Mouse (Mus musculus): Measurements from ENCODE around the gene Gm27021. TPM values are rescaled to one million over a fixed set of nuclear protein-coding genes. Genes with fewer than 3 reads are reported as not detected.

Gm27021 gene
- polyA plus RNA-seq, 1 experiment from 2014 or later = 2.6 TPM

GRCm38 (mm10) chr8:120591587-120592292 lies 76.1 kb downstream of the Gm27021 start:
- peaks cover 5% of the 10 kb centered on the region; the same call in 1 of the 2 replicates for H3K4me1 ChIP-seq (replicated peaks; ENCODE audit: control insufficient read depth, insufficient read depth, low read length)
- ATAC-seq (ENCODE audit: low FRiP score) = no peak
- H3K4me3 ChIP-seq (ENCODE audit: low read depth, low read length) = no peak overlapping the region
- no peak overlapping the region for H3K4me2 ChIP-seq (replicated peaks; ENCODE audit: low read depth, low read length)
- no peak overlapping the region for H3K27ac ChIP-seq (ENCODE audit: low read depth, low read length)
- 79% methylated on average over 10 of the region's 10 CpGs for WGBS
- no peak overlapping the region for H3K9ac ChIP-seq (ENCODE audit: low read depth, low read length)
- no peaks in the 10 kb centered on the region for H3K9me3 ChIP-seq (ENCODE audit: control insufficient read depth, low read length)
- no peaks in the 10 kb centered on the region for H3K27me3 ChIP-seq (ENCODE audit: control insufficient read depth, insufficient read depth, low read length)
- H3K36me3 ChIP-seq (ENCODE audit: control insufficient read depth, insufficient read depth, low read length) = no peaks in the 10 kb centered on the region
- no peak for DNase-seq (ENCODE audit: low spot score)

GRCm38 (mm10) chr8:120589921-120590320 lies 78.0 kb downstream of the Gm27021 start:
- H3K27ac ChIP-seq (ENCODE audit: low read depth, low read length) = no peak overlapping the region
- no peaks in the 10 kb centered on the region for H3K9me3 ChIP-seq (ENCODE audit: control insufficient read depth, low read length)
- H3K9ac ChIP-seq (ENCODE audit: low read depth, low read length) = peak overlapping the region; percentile 20; the same call in 1 of the 2 replicates
- WGBS = 60% methylated on average over 2 of the region's 2 CpGs
- no peaks in the 10 kb centered on the region for H3K36me3 ChIP-seq (ENCODE audit: control insufficient read depth, insufficient read depth, low read length)
- no peak for ATAC-seq (ENCODE audit: low FRiP score)
- H3K4me2 ChIP-seq (replicated peaks; ENCODE audit: low read depth, low read length) = peak overlapping the region; percentile 49
- H3K27me3 ChIP-seq (ENCODE audit: control insufficient read depth, insufficient read depth, low read length) = no peaks in the 10 kb centered on the region
- no peak for DNase-seq (ENCODE audit: low spot score)
- peak overlapping the region; percentile 31; the same call in 1 of the 2 replicates for H3K4me3 ChIP-seq (ENCODE audit: low read depth, low read length)
- H3K4me1 ChIP-seq (replicated peaks; ENCODE audit: control insufficient read depth, insufficient read depth, low read length) = peaks cover 5% of the 10 kb centered on the region; the same call in 1 of the 2 replicates

DNA sequence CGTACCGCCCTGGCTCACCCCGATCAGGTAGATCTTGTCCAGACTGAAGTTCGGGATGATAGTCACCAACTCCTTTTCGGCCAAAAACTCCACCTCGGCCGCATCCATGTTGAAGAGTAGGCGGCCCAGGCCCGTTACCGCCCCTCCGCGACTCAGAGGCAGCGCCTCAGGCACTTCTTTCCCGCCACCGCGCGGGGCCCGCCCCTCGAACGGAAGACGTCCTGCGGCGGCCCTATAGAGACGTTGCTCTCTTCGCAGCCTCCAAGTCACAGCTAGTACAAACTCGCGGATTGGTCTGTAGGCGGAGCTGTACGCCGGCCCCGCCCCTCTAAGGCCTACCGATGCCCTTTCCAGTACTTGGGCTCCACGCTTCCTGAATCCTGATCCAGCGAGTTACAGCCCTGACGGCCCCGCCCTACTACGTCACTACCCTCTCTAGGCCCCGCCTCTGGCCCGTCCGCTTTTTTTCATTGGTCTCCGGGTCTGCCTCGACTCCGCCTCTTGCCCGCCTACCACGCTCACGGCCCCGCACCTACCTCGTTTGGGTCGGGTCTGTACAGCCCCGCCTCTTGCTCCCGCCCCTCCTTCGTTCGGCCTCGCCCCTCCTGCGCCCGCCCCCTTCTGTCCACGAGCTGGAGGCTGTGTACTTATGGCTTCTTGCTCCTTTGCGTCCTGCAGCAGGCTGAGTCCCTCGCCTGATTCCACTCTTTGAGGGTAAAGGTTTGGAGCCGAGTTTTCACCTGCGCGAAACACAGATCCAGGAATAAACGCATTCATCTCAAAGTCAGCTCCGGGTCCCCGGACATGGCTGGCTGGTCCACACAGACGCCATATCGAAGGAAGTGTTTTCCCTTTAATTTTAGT lies 78.7 kb downstream of the Gm27021 start, which contains the start of gene Gins2:
Gene Gins2, minus strand, starts transcription at position 397 of the 864 bp plus-strand sequence.
- Histone ChIP-seq H3K36me3 (ENCODE audit: control insufficient read depth, insufficient read depth, low read length) (no peaks in the 10 kb centered on the region), H3K4me2 (replicated peaks; ENCODE audit: low read depth, low read length) (peak within 1 kb of the TSS; percentile 91), H3K9ac (ENCODE audit: low read depth, low read length) (peak within 1 kb of the TSS; percentile 65), H3K4me1 (replicated peaks; ENCODE audit: control insufficient read depth, insufficient read depth, low read length) (peaks cover 5% of the 10 kb centered on the region; the same call in 1 of the 2 replicates), H3K9me3 (ENCODE audit: control insufficient read depth, low read length) (no peaks in the 10 kb centered on the region), H3K27me3 (ENCODE audit: control insufficient read depth, insufficient read depth, low read length) (no peaks in the 10 kb centered on the region), H3K4me3 (ENCODE audit: low read depth, low read length) (peak within 1 kb of the TSS; percentile 64), H3K27ac (ENCODE audit: low read depth, low read length) (0 out of 2 replicates have a peak within 1 kb of the TSS, but pooled peaks have one; percentile 17)
- ATAC-seq (ENCODE audit: low FRiP score) (peak; percentile 99), DNase-seq (ENCODE audit: low spot score) (peak; percentile 99)
- WGBS = under 1% methylated on average over 66 of the region's 67 CpGs

GRCm38 (mm10) chr8:120585521-120585920 lies 82.4 kb downstream of the Gm27021 start:
- Histone ChIP-seq H3K9ac (ENCODE audit: low read depth, low read length) (no peak overlapping the region), H3K27ac (ENCODE audit: low read depth, low read length) (no peak overlapping the region), H3K9me3 (ENCODE audit: control insufficient read depth, low read length) (no peaks in the 10 kb centered on the region), H3K4me3 (ENCODE audit: low read depth, low read length) (no peak overlapping the region), H3K27me3 (ENCODE audit: control insufficient read depth, insufficient read depth, low read length) (no peaks in the 10 kb centered on the region), H3K4me2 (replicated peaks; ENCODE audit: low read depth, low read length) (no peak overlapping the region), H3K4me1 (replicated peaks; ENCODE audit: control insufficient read depth, insufficient read depth, low read length) (peaks cover 5% of the 10 kb centered on the region; the same call in 1 of the 2 replicates), H3K36me3 (ENCODE audit: control insufficient read depth, insufficient read depth, low read length) (no peaks in the 10 kb centered on the region)
- DNase-seq (ENCODE audit: low spot score) = no peak
- WGBS = 93% methylated on average over 10 of the region's 10 CpGs
- ATAC-seq (ENCODE audit: low FRiP score) = no peak

- H3K27me3 ChIP-seq (ENCODE audit: control insufficient read depth, insufficient read depth, low read length) = no peaks in the 10 kb centered on the region
- no peak overlapping the region for H3K4me3 ChIP-seq (ENCODE audit: low read depth, low read length)
- no peak for ATAC-seq (ENCODE audit: low FRiP score)
- H3K4me2 ChIP-seq (replicated peaks; ENCODE audit: low read depth, low read length) = no peak overlapping the region
- peaks cover 8% of the 10 kb centered on the region for H3K36me3 ChIP-seq (ENCODE audit: control insufficient read depth, insufficient read depth, low read length)
- no peaks in the 10 kb centered on the region for H3K4me1 ChIP-seq (replicated peaks; ENCODE audit: control insufficient read depth, insufficient read depth, low read length)
- H3K27ac ChIP-seq (ENCODE audit: low read depth, low read length) = no peak overlapping the region
- no peaks in the 10 kb centered on the region for H3K9me3 ChIP-seq (ENCODE audit: control insufficient read depth, low read length)
- no peak for DNase-seq (ENCODE audit: low spot score)
- WGBS = 92% methylated on average over 8 of the region's 8 CpGs
- no peak overlapping the region for H3K9ac ChIP-seq (ENCODE audit: low read depth, low read length)
Observed at GRCm38 (mm10) chr8:120581811-120582210, 86.1 kb downstream of the Gm27021 start.

DNA sequence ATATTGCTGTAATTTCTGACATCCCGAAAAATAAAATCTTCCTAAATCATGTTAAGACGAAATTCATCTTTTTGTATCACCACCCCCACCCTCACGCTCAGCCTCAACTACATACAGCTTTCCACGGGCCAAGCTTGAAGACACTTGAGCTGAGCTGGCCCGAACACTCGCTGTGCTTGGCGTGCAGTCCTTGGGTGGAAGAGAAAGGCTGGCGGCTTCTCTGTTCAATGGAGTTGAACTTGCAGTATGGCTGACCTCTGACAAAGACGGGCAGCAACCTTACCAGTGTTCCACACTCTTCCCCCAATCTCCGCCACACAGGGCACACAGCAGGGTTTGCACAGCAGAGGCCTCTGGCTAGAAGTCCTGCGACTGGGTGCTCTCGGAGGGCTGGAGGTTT lies 86.5 kb downstream of the Gm27021 start:
- H3K9ac ChIP-seq (ENCODE audit: low read depth, low read length) = no peak overlapping the region
- no peak overlapping the region for H3K4me2 ChIP-seq (replicated peaks; ENCODE audit: low read depth, low read length)
- peaks cover 8% of the 10 kb centered on the region for H3K36me3 ChIP-seq (ENCODE audit: control insufficient read depth, insufficient read depth, low read length)
- no peak overlapping the region for H3K4me3 ChIP-seq (ENCODE audit: low read depth, low read length)
- H3K27me3 ChIP-seq (ENCODE audit: control insufficient read depth, insufficient read depth, low read length) = no peaks in the 10 kb centered on the region
- H3K4me1 ChIP-seq (replicated peaks; ENCODE audit: control insufficient read depth, insufficient read depth, low read length) = no peaks in the 10 kb centered on the region
- DNase-seq (ENCODE audit: low spot score) (no peak), ATAC-seq (ENCODE audit: low FRiP score) (no peak)
- no peak overlapping the region for H3K27ac ChIP-seq (ENCODE audit: low read depth, low read length)
- H3K9me3 ChIP-seq (ENCODE audit: control insufficient read depth, low read length) = no peaks in the 10 kb centered on the region
- WGBS = 89% methylated on average over 12 of the region's 12 CpGs

- Histone ChIP-seq H3K9me3 (ENCODE audit: control insufficient read depth, low read length) (no peaks in the 10 kb centered on the region), H3K4me2 (replicated peaks; ENCODE audit: low read depth, low read length) (no peak overlapping the region), H3K27me3 (ENCODE audit: control insufficient read depth, insufficient read depth, low read length) (no peaks in the 10 kb centered on the region), H3K27ac (ENCODE audit: low read depth, low read length) (no peak overlapping the region), H3K9ac (ENCODE audit: low read depth, low read length) (no peak overlapping the region), H3K4me3 (ENCODE audit: low read depth, low read length) (no peak overlapping the region), H3K4me1 (replicated peaks; ENCODE audit: control insufficient read depth, insufficient read depth, low read length) (no peaks in the 10 kb centered on the region), H3K36me3 (ENCODE audit: control insufficient read depth, insufficient read depth, low read length) (peaks cover 8% of the 10 kb centered on the region)
- no peak for ATAC-seq (ENCODE audit: low FRiP score)
- WGBS = 94% methylated on average over 8 of the region's 8 CpGs
- DNase-seq (ENCODE audit: low spot score) = no peak
Observed at GRCm38 (mm10) chr8:120580336-120581000, 87.4 kb downstream of the Gm27021 start.

DNA sequence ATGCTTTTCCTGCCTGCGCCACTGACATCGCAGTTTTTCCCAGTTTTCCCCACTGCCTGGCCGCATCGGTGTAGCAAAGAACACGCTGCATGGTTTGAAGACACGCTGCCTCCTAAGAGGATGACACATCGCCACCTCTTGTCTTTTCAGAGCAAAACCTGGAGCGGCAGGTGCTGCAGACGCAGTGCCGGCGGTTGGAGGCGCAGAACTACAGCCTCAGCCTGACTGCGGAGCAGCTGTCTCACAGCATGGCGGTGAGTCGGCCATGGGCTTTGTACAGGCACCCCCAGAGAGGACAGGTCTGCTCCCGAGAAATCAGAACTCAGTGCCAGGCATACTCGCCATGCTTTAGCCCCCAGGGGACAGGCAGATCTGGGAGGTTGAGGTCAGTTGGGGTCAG lies 90.1 kb downstream of the Gm27021 start:
- H3K27ac ChIP-seq (ENCODE audit: low read depth, low read length) = no peak overlapping the region
- no peak for ATAC-seq (ENCODE audit: low FRiP score)
- peaks cover 22% of the 10 kb centered on the region for H3K36me3 ChIP-seq (ENCODE audit: control insufficient read depth, insufficient read depth, low read length)
- H3K27me3 ChIP-seq (ENCODE audit: control insufficient read depth, insufficient read depth, low read length) = no peaks in the 10 kb centered on the region
- WGBS = 86% methylated on average over 17 of the region's 17 CpGs
- no peak overlapping the region for H3K4me2 ChIP-seq (replicated peaks; ENCODE audit: low read depth, low read length)
- DNase-seq (ENCODE audit: low spot score) = no peak
- no peaks in the 10 kb centered on the region for H3K9me3 ChIP-seq (ENCODE audit: control insufficient read depth, low read length)
- H3K4me3 ChIP-seq (ENCODE audit: low read depth, low read length) = no peak overlapping the region
- peaks cover 2% of the 10 kb centered on the region; the same call in 1 of the 2 replicates for H3K4me1 ChIP-seq (replicated peaks; ENCODE audit: control insufficient read depth, insufficient read depth, low read length)
- no peak overlapping the region for H3K9ac ChIP-seq (ENCODE audit: low read depth, low read length)
